Mouse (Mus musculus): ENCODE measurements at regions not wholly inside any gene's neighbourhood (a gene's known extent, or its start where the extent isn't known, plus 50 kb on each side); places are given as distances from the start of the nearest gene placed in this dataset.

DNA sequence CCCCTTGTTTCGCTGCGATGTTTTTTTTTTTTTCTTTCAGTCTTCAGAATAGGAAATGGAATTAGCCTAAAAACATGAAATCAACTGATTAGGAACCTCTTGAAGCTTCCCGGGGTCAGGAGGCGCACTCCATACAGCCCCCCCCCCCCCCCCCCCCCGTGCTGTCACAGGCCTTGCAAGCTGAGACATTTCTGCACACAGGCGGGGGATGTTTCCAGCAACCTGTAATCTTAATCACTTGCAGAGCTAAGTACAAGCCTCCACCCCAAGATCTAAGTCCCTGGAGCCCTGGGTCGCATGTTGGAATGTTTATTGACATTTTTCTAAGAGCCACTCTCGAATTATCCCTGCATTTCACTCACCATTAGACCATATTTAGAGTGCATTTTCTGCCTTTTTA is 2381.4 kb upstream of the Gm7489 start:
- TF ChIP-seq CTCF (IDR thresholded peaks at IDR 0.05; ENCODE audit: low read depth, low read length) (no peak), POLR2A (IDR thresholded peaks at IDR 0.05; ENCODE audit: extremely low read depth, insufficient read depth, low read length) (no peak)
